Mouse (Mus musculus): ENCODE results near the gene Hist1h3e. TPM values are rescaled to one million over a fixed set of nuclear protein-coding genes. Genes with fewer than 3 reads are reported as not detected.
A peak's percentile ranks its signal among the peaks of the same experiment; 100 is the strongest.
"Not testable (repeated sequence)": the region's sequence is repeated elsewhere in the genome, so short reads cannot be mapped to it uniquely, and the experiment has no call there.

Hist1h3e gene
- polyA plus RNA-seq, 1 experiment from 2014 or later, result 6.8 TPM

- DNase-seq; H3K36me3 ChIP-seq; ATAC-seq (ENCODE audit: low read depth); H3K27me3 ChIP-seq; H3K9me3 ChIP-seq (replicated peaks): not testable (repeated sequence)
- Histone ChIP-seq H3K4me1 (replicated peaks) (peaks cover 42% of the 10 kb centered on the region), H3K27ac (peak overlapping the region; percentile 96), H3K4me2 (peak overlapping the region; percentile 81), H3K9ac (peak overlapping the region; percentile 92), H3K4me3 (replicated peaks) (peak overlapping the region; percentile 64)
- 5% methylated on average over 20 of the region's 20 CpGs for WGBS (ENCODE audit: insufficient replicate concordance)
Observed at GRCm38 (mm10) chr13:23573034-23573897, 11.1 kb upstream of the Hist1h3e start.

- 30% methylated on average over 2 of the region's 2 CpGs for WGBS (ENCODE audit: insufficient replicate concordance)
- peak overlapping the region; percentile 92 for H3K9ac ChIP-seq
Observed at GRCm38 (mm10) chr13:23572218-23573033, 10.3 kb upstream of the Hist1h3e start.

DNA sequence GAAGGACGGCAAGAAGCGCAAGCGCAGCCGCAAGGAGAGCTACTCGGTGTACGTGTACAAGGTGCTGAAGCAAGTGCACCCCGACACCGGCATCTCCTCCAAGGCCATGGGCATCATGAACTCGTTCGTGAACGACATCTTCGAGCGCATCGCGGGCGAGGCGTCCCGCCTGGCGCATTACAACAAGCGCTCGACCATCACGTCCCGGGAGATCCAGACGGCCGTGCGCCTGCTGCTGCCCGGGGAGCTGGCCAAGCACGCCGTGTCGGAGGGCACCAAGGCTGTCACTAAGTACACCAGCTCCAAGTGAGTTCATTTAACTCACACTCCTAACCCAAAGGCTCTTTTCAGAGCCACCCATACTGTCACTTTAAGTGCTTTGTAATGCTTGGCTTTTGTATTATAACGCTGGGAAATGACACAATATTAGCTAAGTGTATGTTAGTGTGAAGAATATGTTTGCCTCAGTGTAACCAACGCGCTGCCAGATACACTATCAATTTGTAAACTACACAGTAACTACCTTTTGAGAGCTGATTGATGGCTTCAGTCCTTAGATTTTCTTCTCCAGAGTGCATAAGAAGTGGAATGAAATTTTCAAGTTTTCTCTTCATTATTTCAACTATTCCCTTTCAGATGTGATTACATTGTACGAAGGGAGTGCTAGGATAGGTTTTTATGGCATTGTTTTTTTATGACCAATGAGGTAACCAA lies 9.5 kb upstream of the Hist1h3e start:
- Histone ChIP-seq H3K4me1 (replicated peaks) (peaks cover 39% of the 10 kb centered on the region), H3K9ac (peak overlapping the region; percentile 92), H3K27ac (peak overlapping the region; percentile 96), H3K4me2 (peak overlapping the region; percentile 81), H3K4me3 (replicated peaks) (peak overlapping the region; percentile 64)
- not testable (repeated sequence) for H3K27me3 ChIP-seq; H3K9me3 ChIP-seq (replicated peaks); H3K36me3 ChIP-seq
- 1% methylated on average over 12 of the region's 34 CpGs for WGBS (ENCODE audit: insufficient replicate concordance)
- DNase-seq (peak; percentile 64), ATAC-seq (ENCODE audit: low read depth) (peak; percentile 3; the same call in 1 of the 2 replicates)

More at GRCm38 (mm10) chr13:23572218-23573033, 10.3 kb upstream of the Hist1h3e start:
- H3K4me3 ChIP-seq (replicated peaks), result peak overlapping the region; percentile 64
- H3K9me3 ChIP-seq (replicated peaks), result no peaks in the 10 kb centered on the region
- H3K4me1 ChIP-seq (replicated peaks), result peaks cover 42% of the 10 kb centered on the region
- ATAC-seq (ENCODE audit: low read depth) (no peak), DNase-seq (no peak)
- peak overlapping the region; percentile 81 for H3K4me2 ChIP-seq
- peak overlapping the region; percentile 96 for H3K27ac ChIP-seq
- H3K27me3 ChIP-seq, result no peaks in the 10 kb centered on the region
- no peaks in the 10 kb centered on the region for H3K36me3 ChIP-seq

- Histone ChIP-seq H3K27me3 (no peaks in the 10 kb centered on the region), H3K9ac (peak within 1 kb of the TSS; percentile 92), H3K4me1 (replicated peaks) (peaks cover 33% of the 10 kb centered on the region), H3K4me3 (replicated peaks) (peak within 1 kb of the TSS; percentile 64), H3K27ac (peak within 1 kb of the TSS; percentile 96), H3K9me3 (replicated peaks) (no peaks in the 10 kb centered on the region), H3K36me3 (no peaks in the 10 kb centered on the region), H3K4me2 (peak within 1 kb of the TSS; percentile 81)
- ATAC-seq (ENCODE audit: low read depth) (peak; percentile 78), DNase-seq (peak; percentile 88)
- WGBS (ENCODE audit: insufficient replicate concordance), result under 1% methylated on average over 18 of the region's 18 CpGs
Observed at GRCm38 (mm10) chr13:23571022-23571503, 8.9 kb upstream of the Hist1h3e start, which contains the start of the genes Hist1h2ae and Hist1h2bg. TSS of gene Hist1h2ae (minus strand) at chr13:23571220. TSS of gene Hist1h2bg (plus strand) at chr13:23571396.

DNA sequence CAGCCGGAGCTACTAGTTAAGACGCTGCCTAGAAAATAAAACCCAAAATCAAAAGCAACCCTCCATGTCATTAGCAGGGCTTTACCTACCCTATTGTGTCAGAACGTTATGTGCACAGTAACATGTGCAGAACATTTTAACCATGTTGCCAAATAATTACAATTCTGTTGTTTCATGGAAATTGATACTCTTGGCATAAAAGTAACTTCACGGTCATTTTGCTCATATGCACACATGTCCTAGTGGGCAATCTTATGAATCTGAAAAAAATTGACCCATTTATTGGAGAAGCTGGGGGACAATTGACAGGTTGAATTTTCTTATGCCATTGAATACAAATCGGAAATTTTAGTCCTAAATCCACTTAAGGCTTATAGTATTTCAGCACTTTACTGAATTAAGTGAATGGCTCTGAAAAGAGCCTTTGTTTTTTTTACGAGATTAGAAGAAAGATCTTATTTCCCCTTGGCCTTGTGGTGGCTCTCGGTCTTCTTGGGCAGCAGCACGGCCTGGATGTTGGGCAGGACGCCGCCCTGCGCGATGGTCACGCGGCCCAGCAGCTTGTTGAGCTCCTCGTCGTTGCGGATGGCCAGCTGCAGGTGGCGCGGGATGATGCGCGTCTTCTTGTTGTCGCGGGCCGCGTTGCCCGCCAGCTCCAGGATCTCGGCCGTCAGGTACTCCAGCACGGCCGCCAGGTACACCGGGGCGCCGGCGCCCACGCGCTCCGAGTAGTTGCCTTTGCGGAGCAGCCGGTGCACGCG lies 8.3 kb upstream of the Hist1h3e start:
- not testable (repeated sequence) for ATAC-seq (ENCODE audit: low read depth); H3K36me3 ChIP-seq; DNase-seq; H3K27me3 ChIP-seq; H3K9me3 ChIP-seq (replicated peaks)
- peaks cover 36% of the 10 kb centered on the region for H3K4me1 ChIP-seq (replicated peaks)
- H3K4me3 ChIP-seq (replicated peaks), result peak overlapping the region; percentile 55
- H3K9ac ChIP-seq, result peak overlapping the region; percentile 80
- under 1% methylated on average over 26 of the region's 41 CpGs for WGBS (ENCODE audit: insufficient replicate concordance)
- peak overlapping the region; percentile 96 for H3K27ac ChIP-seq
- H3K4me2 ChIP-seq, result peak overlapping the region; percentile 70

- DNase-seq (no peak), ATAC-seq (ENCODE audit: low read depth) (no peak)
- Histone ChIP-seq H3K4me2 (no peak overlapping the region), H3K36me3 (no peaks in the 10 kb centered on the region), H3K9ac (no peak overlapping the region), H3K27ac (peak overlapping the region; percentile 98), H3K4me1 (replicated peaks) (peaks cover 49% of the 10 kb centered on the region), H3K4me3 (replicated peaks) (no peak overlapping the region), H3K27me3 (no peaks in the 10 kb centered on the region), H3K9me3 (replicated peaks) (no peaks in the 10 kb centered on the region)
- 88% methylated on average over 2 of the region's 2 CpGs for WGBS (ENCODE audit: insufficient replicate concordance)
Observed at GRCm38 (mm10) chr13:23564482-23564881, 2.3 kb upstream of the Hist1h3e start.

DNA sequence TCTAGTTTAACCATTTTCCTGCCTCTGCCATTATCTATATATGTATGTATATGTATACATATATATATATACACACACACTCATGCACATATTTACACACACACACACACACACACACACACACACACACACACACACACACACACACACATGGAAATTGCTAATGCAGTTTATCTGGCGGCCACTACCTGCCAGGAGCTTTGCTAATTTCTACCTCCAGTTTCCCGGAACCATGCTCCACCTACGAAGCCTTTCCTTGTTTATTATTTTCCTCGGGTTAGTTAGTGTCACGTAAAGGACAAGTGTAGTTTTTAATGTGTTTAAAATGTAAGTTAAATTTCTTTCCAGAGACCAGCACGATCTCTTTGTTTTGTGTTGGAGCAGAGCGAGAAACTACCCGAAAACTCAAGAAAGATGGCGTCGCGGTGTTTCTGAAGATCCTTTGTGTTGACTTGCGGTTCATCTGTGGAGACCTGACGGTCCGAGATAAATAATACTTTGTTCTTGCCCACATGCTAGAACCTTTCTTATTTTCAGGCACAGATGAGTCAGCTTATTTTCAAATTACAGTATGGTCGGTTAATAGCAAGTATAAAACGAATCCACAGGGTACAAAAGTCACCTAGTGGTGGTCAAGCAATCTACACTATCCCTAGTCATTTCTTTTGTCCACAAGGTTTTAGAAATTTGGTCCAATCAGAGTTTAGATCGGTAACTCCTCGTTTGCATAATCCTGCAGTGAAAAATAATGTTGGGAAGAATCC lies 712 bp upstream of the Hist1h3e start:
- Histone ChIP-seq H3K36me3 (no peaks in the 10 kb centered on the region), H3K4me2 (peak overlapping the region; percentile 73), H3K4me1 (replicated peaks) (peaks cover 51% of the 10 kb centered on the region), H3K27me3 (no peaks in the 10 kb centered on the region), H3K27ac (peak overlapping the region; percentile 98), H3K4me3 (replicated peaks) (peak overlapping the region; percentile 55), H3K9me3 (replicated peaks) (no peaks in the 10 kb centered on the region), H3K9ac (peak overlapping the region; percentile 74)
- WGBS (ENCODE audit: insufficient replicate concordance), result 2% methylated on average over 18 of the region's 18 CpGs
- no peak for DNase-seq
- no peak for ATAC-seq (ENCODE audit: low read depth)

DNA sequence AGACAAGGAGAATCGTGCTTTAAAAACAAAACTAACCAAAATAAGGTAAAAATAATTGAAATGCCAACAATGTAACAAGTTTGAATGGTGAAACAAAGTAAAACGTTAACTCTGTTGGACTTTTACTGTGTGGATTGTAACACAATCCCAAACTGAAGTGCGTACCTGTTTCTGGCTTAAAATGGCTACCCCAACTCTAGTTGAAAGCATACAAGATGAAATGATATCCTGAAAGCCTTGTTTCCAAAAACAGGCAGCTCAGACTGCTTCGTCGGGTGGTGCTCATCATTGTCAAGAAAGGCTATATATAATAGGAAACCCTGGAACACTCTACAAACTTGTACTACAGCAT lies 662 bp downstream of the Hist1h3e start:
- not testable (repeated sequence) for ATAC-seq (ENCODE audit: low read depth); H3K27me3 ChIP-seq; H3K9me3 ChIP-seq (replicated peaks); H3K36me3 ChIP-seq; DNase-seq
- 3% methylated on average over 2 of the region's 5 CpGs for WGBS (ENCODE audit: insufficient replicate concordance)
- peaks cover 50% of the 10 kb centered on the region for H3K4me1 ChIP-seq (replicated peaks)
- peak overlapping the region; percentile 55 for H3K4me3 ChIP-seq (replicated peaks)
- peak overlapping the region; percentile 73 for H3K9ac ChIP-seq
- peak overlapping the region; percentile 98 for H3K27ac ChIP-seq
- peak overlapping the region; percentile 73 for H3K4me2 ChIP-seq

- DNase-seq, result not testable (repeated sequence)
Observed at GRCm38 (mm10) chr13:23560699-23561098, 1.5 kb downstream of the Hist1h3e start.

GRCm38 (mm10) chr13:23556906-23557305 lies 5.3 kb downstream of the Hist1h3e start:
- Histone ChIP-seq H3K36me3 (no peaks in the 10 kb centered on the region), H3K9me3 (replicated peaks) (no peaks in the 10 kb centered on the region), H3K9ac (peak overlapping the region; percentile 92), H3K27ac (peak overlapping the region; percentile 100), H3K4me3 (replicated peaks) (peak overlapping the region; percentile 66), H3K4me2 (peak overlapping the region; percentile 83), H3K27me3 (no peaks in the 10 kb centered on the region), H3K4me1 (replicated peaks) (peaks cover 50% of the 10 kb centered on the region)
- 56% methylated on average over 3 of the region's 3 CpGs for WGBS (ENCODE audit: insufficient replicate concordance)
- no peak for ATAC-seq (ENCODE audit: low read depth)
- no peak for DNase-seq

More at GRCm38 (mm10) chr13:23560699-23561098, 1.5 kb downstream of the Hist1h3e start:
- H3K36me3 ChIP-seq; H3K27me3 ChIP-seq; H3K9me3 ChIP-seq (replicated peaks); ATAC-seq (ENCODE audit: low read depth): not testable (repeated sequence)
- WGBS (ENCODE audit: insufficient replicate concordance), result 26% methylated on average over 2 of the region's 2 CpGs
- H3K4me1 ChIP-seq (replicated peaks), result peaks cover 53% of the 10 kb centered on the region
- H3K4me3 ChIP-seq (replicated peaks), result peak overlapping the region; percentile 37
- peak overlapping the region; percentile 90 for H3K27ac ChIP-seq
- peak overlapping the region; percentile 73 for H3K9ac ChIP-seq
- H3K4me2 ChIP-seq, result peak overlapping the region; percentile 64

All from liver, embryonic 13.5 days (tissue).